ENCODE assay signal across 17 mouse cellular contexts in the genomic region with DNA sequence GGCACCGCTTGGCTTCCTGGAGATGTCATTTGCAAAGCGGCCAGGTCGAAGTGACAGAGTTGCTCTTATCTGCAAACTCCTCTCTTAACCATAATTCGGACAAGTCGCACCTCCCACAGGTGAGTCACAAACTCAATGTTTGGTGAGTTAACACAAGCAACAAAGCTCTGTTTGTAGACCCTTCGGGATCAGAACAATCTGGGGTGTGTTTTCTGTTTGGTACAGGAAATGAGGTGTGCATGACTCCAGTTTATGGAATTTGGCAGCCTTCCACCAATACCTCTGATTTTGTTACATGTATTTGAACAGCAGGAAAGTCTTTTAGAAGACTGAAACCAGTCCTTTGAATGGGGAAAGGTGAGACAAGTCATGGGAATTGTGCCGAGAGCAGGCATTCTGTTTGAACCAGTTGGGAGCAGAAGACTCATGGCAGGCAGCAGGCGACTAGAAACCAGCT. TPM values are rescaled to one million over a fixed set of nuclear protein-coding genes. Genes with fewer than 3 reads are reported as not detected.
DNase-seq lines count a peak whose midpoint lies in the region; ATAC-seq and TF ChIP-seq lines count a peak whose summit lies in the region.
"Had no signal": no experiment of that assay in that cellular context is flagged by ENCODE, and none has a peak within 500 bp of the region (broad histone marks: within the 10 kb centered on the region; RNA-seq: fewer than 3 reads in every experiment).

No protein-coding gene starts in this region.

- no peak overlapping the region for H3K9ac ChIP-seq in forebrain, embryonic 14.5 days (ENCODE audit: low read length)
- H3K9ac ChIP-seq: midbrain, embryonic 13.5 days had no signal

- peak; percentile 34 to 77 for DNase-seq in lung, adult 18-20 months
- DNase-seq in lung, postnatal 10 days, result no peak
- DNase-seq in NIH3T3 (ENCODE audit: low read depth), result peak; percentile 56
- peak; percentile 54 for DNase-seq in forelimb bud, embryonic 11.5 days (ENCODE audit: low read depth, low spot score)
- no peak for DNase-seq in forebrain, embryonic 14.5 days (ENCODE audit: low spot score)
- DNase-seq in right cerebral cortex, adult 18-20 months, result no peak
- DNase-seq: cerebellum, adult 18-20 months; gastrocnemius, postnatal 36 days; kidney, adult 9 months; right cerebral cortex, postnatal 25 days had no signal

- H3K27me3 ChIP-seq in small intestine, adult 2 months (ENCODE audit: control insufficient read depth, insufficient read depth, low read length), result no peaks in the 10 kb centered on the region
- H3K27me3 ChIP-seq in forebrain, embryonic 14.5 days (replicated peaks; ENCODE audit: control insufficient read depth, insufficient read depth, low read length), result no peaks in the 10 kb centered on the region
- H3K27me3 ChIP-seq: CH12.LX; midbrain, embryonic 13.5 days; Patski had no signal

- no peak overlapping the region for H3K4me2 ChIP-seq in forebrain, embryonic 14.5 days (ENCODE audit: low read length)
- H3K4me2 ChIP-seq: midbrain, embryonic 13.5 days had no signal

- ATAC-seq in forebrain, embryonic 14.5 days, result no peak
- ATAC-seq: midbrain, embryonic 13.5 days; Patski had no signal

- no peaks in the 10 kb centered on the region for H3K36me3 ChIP-seq in small intestine, adult 2 months (ENCODE audit: control insufficient read depth, insufficient read depth, low read length)
- no peaks in the 10 kb centered on the region for H3K36me3 ChIP-seq in forebrain, embryonic 14.5 days (ENCODE audit: control insufficient read depth, insufficient read depth, low read length)
- H3K36me3 ChIP-seq: midbrain, embryonic 13.5 days had no signal

- H3K4me1 ChIP-seq in small intestine, adult 2 months (ENCODE audit: control insufficient read depth, insufficient read depth, insufficient read length, low read length), result peaks cover 2% of the 10 kb centered on the region; the same call in 1 of the 2 replicates
- no peaks in the 10 kb centered on the region for H3K4me1 ChIP-seq in forebrain, embryonic 14.5 days (ENCODE audit: control insufficient read depth, insufficient read depth, low read length)

- no peaks in the 10 kb centered on the region for H3K9me3 ChIP-seq in forebrain, embryonic 14.5 days (replicated peaks; ENCODE audit: control insufficient read depth, low read length)

- peak overlapping the region; percentile 46 for H3K27ac ChIP-seq in small intestine, adult 2 months (ENCODE audit: insufficient read depth, low read depth, low read length)
- H3K27ac ChIP-seq in forebrain, embryonic 14.5 days (ENCODE audit: low read depth, low read length), result no peak overlapping the region
- H3K27ac ChIP-seq: macrophage; midbrain, embryonic 13.5 days had no signal

- H3K4me3 ChIP-seq in small intestine, adult 2 months (ENCODE audit: low read depth, low read length), result no peak overlapping the region
- no peak overlapping the region for H3K4me3 ChIP-seq in forebrain, embryonic 14.5 days (ENCODE audit: low read depth, low read length)
- H3K4me3 ChIP-seq: midbrain, embryonic 13.5 days had no signal

- no peak for TF ChIP-seq CTCF in small intestine, adult 2 months (IDR thresholded peaks at IDR 0.05; ENCODE audit: extremely low read depth, insufficient read length, insufficient replicate concordance, low read depth, low read length)

- 30% methylated on average over 8 of the region's 8 CpGs for WGBS in small intestine, adult 2 months
- WGBS in forebrain, embryonic 14.5 days, result 93% methylated on average over 8 of the region's 8 CpGs

- no peak for TF ChIP-seq POLR2A in small intestine, adult 2 months (IDR thresholded peaks at IDR 0.05; ENCODE audit: low read depth, low read length)

RNA-seq across cellular contexts. Expression of a gene that starts 58.9 kb away (rescaled TPM):
- polyA plus RNA-seq in small intestine, adult 2 months (2012; rRNA removed), result not detected in 2 replicates
- polyA plus RNA-seq in forebrain, embryonic 14.5 days (2014; fragmentation: Nextera tagmentation; extraction: Ambion mirVana), result not detected in 2 replicates
- polyA plus RNA-seq: heart, embryonic 14.5 days; hindbrain, embryonic 11.5 days; macrophage; midbrain, embryonic 13.5 days; Patski had no signal

Comparison
In these comparisons a context has a peak if more than half of its experiments do, and no peak if none do; other contexts are left out.
1. DNase-seq: peak in lung, adult 18-20 months (2 of 2), NIH3T3 (single experiment) and forelimb bud, embryonic 11.5 days (single experiment); none in lung, postnatal 10 days (single experiment), forebrain, embryonic 14.5 days (single experiment) and right cerebral cortex, adult 18-20 months (single experiment).